ENCODE assay signal across 9 mouse cellular contexts in the genomic region with DNA sequence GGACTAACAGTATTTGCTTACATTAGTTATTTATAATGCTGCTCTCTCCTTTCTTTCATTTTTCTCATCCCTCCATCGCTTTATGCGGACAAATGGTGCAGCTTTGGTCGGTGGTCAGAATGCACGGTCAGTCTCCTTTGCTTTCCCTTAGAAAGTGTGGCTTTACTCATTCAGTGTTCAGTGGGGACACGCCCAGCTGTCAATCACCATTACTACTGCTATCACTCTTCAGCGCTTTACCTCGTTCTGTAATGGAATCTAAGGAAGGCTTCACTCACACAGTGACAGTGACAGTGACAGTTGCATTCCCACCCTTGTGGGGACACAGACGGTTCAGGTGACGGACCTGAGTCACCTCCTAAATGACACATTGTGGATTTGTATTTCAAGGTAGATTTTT. TPM values are rescaled to one million over a fixed set of nuclear protein-coding genes. Genes with fewer than 3 reads are reported as not detected.
DNase-seq lines count a peak whose midpoint lies in the region; ATAC-seq lines count a peak whose summit lies in the region.
"Had no signal": no experiment of that assay in that cellular context is flagged by ENCODE, and none has a peak within 500 bp of the region (broad histone marks: within the 10 kb centered on the region; RNA-seq: fewer than 3 reads in every experiment).

No protein-coding gene starts in this region.

- no peaks in the 10 kb centered on the region for H3K9me3 ChIP-seq in forebrain, embryonic 15.5 days
- H3K9me3 ChIP-seq in liver, embryonic 16.5 days (replicated peaks; ENCODE audit: control insufficient read depth, low read length), result no peaks in the 10 kb centered on the region

- no peak overlapping the region for H3K9ac ChIP-seq in forebrain, embryonic 15.5 days (replicated peaks)
- no peak overlapping the region for H3K9ac ChIP-seq in liver, embryonic 16.5 days (ENCODE audit: low read depth, low read length)

- DNase-seq in heart, adult 8-10 months (ENCODE audit: low spot score), result peak; percentile 24
- no peak for DNase-seq in heart, postnatal 25 days (ENCODE audit: low spot score)
- DNase-seq in ES-CJ7 (ENCODE audit: low read depth, low spot score), result peak; percentile 31
- no peak for DNase-seq in urinary bladder, adult 18-20 months (ENCODE audit: low spot score in 2 of 2)
- no peak for DNase-seq in spleen, postnatal 10 days (ENCODE audit: low spot score in 2 of 2)

- H3K4me2 ChIP-seq in forebrain, embryonic 15.5 days (replicated peaks), result peak overlapping the region; percentile 6
- no peak overlapping the region for H3K4me2 ChIP-seq in liver, embryonic 16.5 days (ENCODE audit: low read depth, low read length)

- no peaks in the 10 kb centered on the region for H3K36me3 ChIP-seq in forebrain, embryonic 15.5 days
- no peaks in the 10 kb centered on the region for H3K36me3 ChIP-seq in liver, embryonic 16.5 days (ENCODE audit: control insufficient read depth, insufficient read depth)

- no peaks in the 10 kb centered on the region for H3K27me3 ChIP-seq in forebrain, embryonic 15.5 days
- H3K27me3 ChIP-seq in liver, embryonic 16.5 days (ENCODE audit: control insufficient read depth, insufficient read depth, low read depth, low read length), result no peaks in the 10 kb centered on the region
- H3K27me3 ChIP-seq: Patski had no signal

- ATAC-seq in forebrain, embryonic 15.5 days (replicated peaks), result peak; percentile 87
- ATAC-seq in liver, embryonic 16.5 days (ENCODE audit: low read depth), result peak; percentile 65
- ATAC-seq in monocyte, adult 5-6 weeks (replicated peaks; ENCODE audit: insufficient number of reproducible peaks, low FRiP score, low TSS enrichment, poor library complexity, severe bottlenecking), result no peak

- no peak overlapping the region for H3K4me3 ChIP-seq in forebrain, embryonic 15.5 days
- H3K4me3 ChIP-seq in liver, embryonic 16.5 days (ENCODE audit: low read depth, low read length), result no peak overlapping the region

- H3K4me1 ChIP-seq in forebrain, embryonic 15.5 days, result peaks cover 4% of the 10 kb centered on the region; the same call in 1 of the 2 replicates
- peaks cover 5% of the 10 kb centered on the region; the same call in 1 of the 2 replicates for H3K4me1 ChIP-seq in liver, embryonic 16.5 days (ENCODE audit: control insufficient read depth, low read depth, low read length)

- intact Hi-C loops in heart, postnatal 25 days (cut with DNase I), result loop anchor here (2.0 to 5.0 kb wide), 2 partner anchors 328 to 448 kb away; a partner anchor contains a TSS

- 40% methylated on average over 9 of the region's 9 CpGs for WGBS in forebrain, embryonic 15.5 days
- 33% methylated on average over 9 of the region's 9 CpGs for WGBS in liver, embryonic 16.5 days (ENCODE audit: insufficient replicate concordance)

- H3K27ac ChIP-seq in forebrain, embryonic 15.5 days (replicated peaks), result no peak overlapping the region
- H3K27ac ChIP-seq in liver, embryonic 16.5 days (ENCODE audit: low read length), result no peak overlapping the region

RNA-seq across cellular contexts. Expression of a gene that starts 39.4 kb away (rescaled TPM):
- 10 to 100 TPM; 30.5 to 35.1 (median 32.8) TPM for total RNA-seq in heart, adult 8-10 months (2022)
- 10 to 100 TPM; 37.1 to 38.5 TPM for total RNA-seq in heart, postnatal 25 days (2021)
- 5.9 and 7.1 TPM in 2 replicates for polyA plus RNA-seq in forebrain, embryonic 15.5 days (2015; fragmentation: Nextera tagmentation; extraction: Ambion mirVana)
- 9.6 and 10.7 TPM in 2 replicates for polyA plus RNA-seq in liver, embryonic 16.5 days (2015; fragmentation: Nextera tagmentation; extraction: Ambion mirVana)
- total RNA-seq in monocyte, adult 5-6 weeks (2017), result 259 to 315 TPM (median 292 TPM) in 3 replicates

Comparison
In these comparisons a context has a peak if more than half of its experiments do, and no peak if none do; other contexts are left out.
1. DNase-seq: peak in heart, adult 8-10 months (single experiment) and ES-CJ7 (single experiment); none in heart, postnatal 25 days (single experiment), urinary bladder, adult 18-20 months (0 of 2) and spleen, postnatal 10 days (0 of 2).